Mouse (Mus musculus): ENCODE data around the gene Arrdc2. TPM values are rescaled to one million over a fixed set of nuclear protein-coding genes. Genes with fewer than 3 reads are reported as not detected.

Gene Arrdc2
- polyA plus RNA-seq, 1 experiment from 2014 or later: 6.9 TPM

DNA sequence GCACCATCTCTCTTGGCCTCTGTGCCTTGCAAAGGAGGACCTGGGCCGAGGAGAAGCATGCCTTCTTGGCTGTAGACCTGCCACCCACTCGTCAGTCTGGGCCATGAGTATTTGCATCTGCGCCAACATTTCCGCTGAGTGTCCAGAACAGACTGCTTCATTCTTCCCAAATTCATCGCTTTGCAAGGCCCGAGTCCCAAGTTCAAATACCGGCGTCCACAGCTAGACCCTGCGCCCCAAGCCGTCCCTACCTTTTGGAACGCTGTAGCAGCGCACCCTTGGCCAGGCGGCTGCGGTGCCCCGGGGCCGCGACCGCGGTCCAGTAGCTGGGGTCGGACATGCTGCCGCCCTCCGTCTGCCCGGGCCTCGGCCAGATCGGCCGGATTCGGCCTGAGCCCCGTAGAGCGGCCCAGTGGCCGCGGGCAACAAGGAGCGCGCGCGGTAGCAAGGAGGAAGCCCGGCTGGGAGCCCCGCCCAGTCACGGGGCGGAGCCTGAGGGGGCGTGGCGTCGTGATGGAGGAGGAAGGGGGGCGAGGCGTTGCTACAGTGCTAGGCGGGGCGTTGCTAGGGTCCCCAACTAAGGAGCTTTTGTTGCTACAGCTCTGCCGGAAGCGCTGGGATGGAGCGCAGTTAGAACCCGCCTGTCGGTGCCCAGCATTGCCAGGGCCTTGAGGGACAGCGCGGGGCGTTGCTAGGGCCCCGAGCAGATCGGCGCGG is 47.4 kb downstream of the Arrdc2 start:
- peaks cover 20% of the 10 kb centered on the region for H3K36me3 ChIP-seq (ENCODE audit: control insufficient read depth, insufficient read depth)
- no peaks in the 10 kb centered on the region for H3K27me3 ChIP-seq (replicated peaks; ENCODE audit: control insufficient read depth, insufficient read depth, low read length)

DNA sequence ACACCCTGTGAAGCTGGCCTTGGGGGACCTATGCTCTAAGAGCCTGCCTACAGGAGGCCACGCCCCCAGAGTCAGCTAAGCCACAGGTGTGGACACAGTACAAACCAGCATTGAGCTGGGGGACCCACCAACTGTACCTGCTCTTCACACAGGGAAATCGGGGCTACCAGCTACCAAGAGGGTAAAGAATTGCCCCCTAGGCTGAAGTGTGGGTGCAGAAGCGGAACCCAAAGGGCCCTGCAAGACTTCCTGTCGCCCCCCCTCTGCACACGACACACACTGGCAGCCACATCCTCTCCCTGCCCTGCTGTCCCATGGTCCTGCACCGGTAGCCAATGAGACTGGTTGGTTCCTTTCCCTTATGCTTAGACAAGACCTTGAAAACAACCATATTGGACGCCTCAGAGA is 48.2 kb downstream of the Arrdc2 start:
- H3K36me3 ChIP-seq (ENCODE audit: control insufficient read depth, insufficient read depth): peaks cover 26% of the 10 kb centered on the region
- TF ChIP-seq CTCF (IDR thresholded peaks at IDR 0.05; ENCODE audit: low read depth): no peak
- H3K4me3 ChIP-seq (ENCODE audit: low read depth, low read length): peak overlapping the region; percentile 45
- ATAC-seq: no peak
- WGBS: 37% methylated on average over 7 of the region's 7 CpGs
- peak overlapping the region; percentile 58; the same call in 1 of the 2 replicates for H3K9ac ChIP-seq (ENCODE audit: low read depth, low read length)
- peaks cover 11% of the 10 kb centered on the region for H3K4me1 ChIP-seq (replicated peaks; ENCODE audit: control insufficient read depth, insufficient read depth, low read length)
- H3K27ac ChIP-seq (ENCODE audit: low read depth, low read length): no peak overlapping the region
- H3K4me2 ChIP-seq (replicated peaks; ENCODE audit: low read depth): peak overlapping the region; percentile 67
- no peaks in the 10 kb centered on the region for H3K27me3 ChIP-seq (replicated peaks; ENCODE audit: control insufficient read depth, insufficient read depth, low read length)
- H3K9me3 ChIP-seq (ENCODE audit: control insufficient read depth): no peaks in the 10 kb centered on the region

More for the DNA sequence above, 47.4 kb downstream of the Arrdc2 start:
- ATAC-seq: peak; percentile 62
- peak overlapping the region; percentile 58 for H3K9ac ChIP-seq (ENCODE audit: low read depth, low read length)
- no peaks in the 10 kb centered on the region for H3K9me3 ChIP-seq (ENCODE audit: control insufficient read depth)
- peak overlapping the region; percentile 67 for H3K4me2 ChIP-seq (replicated peaks; ENCODE audit: low read depth)
- H3K4me1 ChIP-seq (replicated peaks; ENCODE audit: control insufficient read depth, insufficient read depth, low read length): peaks cover 14% of the 10 kb centered on the region
- peak overlapping the region; percentile 45 for H3K4me3 ChIP-seq (ENCODE audit: low read depth, low read length)
- H3K27ac ChIP-seq (ENCODE audit: low read depth, low read length): peak overlapping the region; percentile 3; the same call in 1 of the 2 replicates
- no peak for TF ChIP-seq CTCF (IDR thresholded peaks at IDR 0.05; ENCODE audit: low read depth)
- 2% methylated on average over 58 of the region's 58 CpGs for WGBS

DNA sequence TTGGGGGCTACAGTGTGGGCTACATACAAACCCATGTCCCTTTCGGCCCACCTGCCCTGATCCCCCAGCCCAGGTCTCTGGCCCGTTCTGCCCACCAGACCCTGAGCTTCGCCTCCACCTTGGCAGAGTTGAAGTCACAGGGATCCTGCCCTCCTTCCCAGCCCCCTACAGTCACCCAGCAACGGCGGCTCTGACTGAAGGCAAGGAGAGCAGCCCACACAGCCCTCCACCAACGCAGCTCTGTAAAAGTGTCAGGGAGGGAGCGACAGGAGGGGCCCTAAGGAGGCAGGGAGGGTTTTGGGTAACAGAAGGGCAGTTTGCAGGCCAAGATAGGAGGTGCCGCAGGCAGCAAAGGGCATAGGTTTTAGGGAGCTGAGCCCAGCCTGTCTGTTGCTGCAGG is 48.7 kb downstream of the Arrdc2 start:
- Histone ChIP-seq H3K4me3 (ENCODE audit: low read depth, low read length) (no peak overlapping the region; the same call in 1 of the 2 replicates), H3K27me3 (replicated peaks; ENCODE audit: control insufficient read depth, insufficient read depth, low read length) (no peaks in the 10 kb centered on the region), H3K36me3 (ENCODE audit: control insufficient read depth, insufficient read depth) (peaks cover 31% of the 10 kb centered on the region), H3K9me3 (ENCODE audit: control insufficient read depth) (no peaks in the 10 kb centered on the region), H3K27ac (ENCODE audit: low read depth, low read length) (no peak overlapping the region), H3K4me2 (replicated peaks; ENCODE audit: low read depth) (peak overlapping the region; percentile 67), H3K4me1 (replicated peaks; ENCODE audit: control insufficient read depth, insufficient read depth, low read length) (peaks cover 10% of the 10 kb centered on the region; the same call in 1 of the 2 replicates), H3K9ac (ENCODE audit: low read depth, low read length) (peak overlapping the region; percentile 58; the same call in 1 of the 2 replicates)
- ATAC-seq: no peak
- 46% methylated on average over 8 of the region's 8 CpGs for WGBS
- no peak for TF ChIP-seq CTCF (IDR thresholded peaks at IDR 0.05; ENCODE audit: low read depth)

DNA sequence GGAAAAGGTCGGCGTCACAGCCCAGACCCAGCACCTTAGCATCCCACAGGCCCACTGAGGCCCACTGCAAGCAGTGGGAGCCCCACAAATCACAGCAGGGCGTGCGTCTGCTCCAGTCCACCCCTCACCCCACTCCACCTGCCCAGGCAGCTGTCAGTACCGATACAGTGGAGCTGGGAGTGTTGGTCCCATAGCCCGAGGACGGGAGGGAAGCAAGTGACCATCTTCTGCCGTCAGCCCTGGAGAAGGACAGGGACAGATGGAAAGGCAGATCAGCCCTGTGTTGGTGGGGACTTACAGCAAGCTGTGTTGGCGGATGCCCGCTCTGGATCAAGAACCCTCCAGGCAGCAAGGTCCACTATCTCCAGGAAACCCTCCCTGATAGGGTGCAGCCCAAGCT is 50.5 kb downstream of the Arrdc2 start:
- WGBS: 90% methylated on average over 10 of the region's 10 CpGs
- Histone ChIP-seq H3K9me3 (ENCODE audit: control insufficient read depth) (no peaks in the 10 kb centered on the region), H3K4me2 (replicated peaks; ENCODE audit: low read depth) (no peak overlapping the region), H3K9ac (ENCODE audit: low read depth, low read length) (no peak overlapping the region), H3K4me1 (replicated peaks; ENCODE audit: control insufficient read depth, insufficient read depth, low read length) (peaks cover 10% of the 10 kb centered on the region; the same call in 1 of the 2 replicates), H3K27me3 (replicated peaks; ENCODE audit: control insufficient read depth, insufficient read depth, low read length) (no peaks in the 10 kb centered on the region), H3K4me3 (ENCODE audit: low read depth, low read length) (no peak overlapping the region), H3K36me3 (ENCODE audit: control insufficient read depth, insufficient read depth) (peaks cover 48% of the 10 kb centered on the region), H3K27ac (ENCODE audit: low read depth, low read length) (no peak overlapping the region)
- TF ChIP-seq CTCF (IDR thresholded peaks at IDR 0.05; ENCODE audit: low read depth): no peak
- no peak for ATAC-seq

DNA sequence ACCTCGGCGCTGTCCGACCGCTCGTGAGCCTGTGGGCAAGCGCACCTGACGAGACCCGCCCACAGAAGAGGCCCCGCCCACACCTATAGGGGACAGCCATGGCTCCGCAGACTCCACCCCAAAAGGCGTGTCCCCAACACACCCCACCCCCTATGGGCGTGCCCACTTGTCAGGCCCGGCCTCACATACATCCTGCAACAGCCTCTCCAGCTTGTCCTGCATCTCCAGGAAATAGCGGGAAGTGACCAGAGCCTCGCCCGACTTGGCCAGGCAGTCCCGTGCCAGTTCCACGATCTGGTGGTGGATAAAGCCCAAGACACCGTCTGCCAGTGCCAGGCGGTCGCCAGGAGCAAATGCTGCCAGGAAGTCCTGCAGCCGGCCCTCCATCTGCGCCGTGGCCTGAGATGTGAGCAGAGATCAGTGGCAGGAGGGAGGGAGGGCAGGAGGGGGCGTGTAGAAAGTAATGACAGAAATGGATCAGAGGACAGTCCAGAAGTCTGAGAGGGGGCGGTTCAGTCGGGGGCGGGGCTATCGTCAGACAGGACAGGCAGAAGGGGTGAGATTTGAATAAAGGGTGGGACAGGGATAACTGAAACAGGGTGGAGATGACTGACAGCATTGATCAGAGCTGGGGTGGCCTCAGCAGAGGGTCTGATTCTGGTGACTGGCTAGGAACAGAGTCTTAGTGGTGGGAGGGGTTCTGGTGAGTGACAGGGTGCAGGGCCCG is 51.4 kb downstream of the Arrdc2 start:
- no peaks in the 10 kb centered on the region for H3K27me3 ChIP-seq (replicated peaks; ENCODE audit: control insufficient read depth, insufficient read depth, low read length)
- H3K27ac ChIP-seq (ENCODE audit: low read depth, low read length): no peak overlapping the region
- peak overlapping the region; percentile 33 for H3K4me2 ChIP-seq (replicated peaks; ENCODE audit: low read depth)
- no peak for TF ChIP-seq CTCF (IDR thresholded peaks at IDR 0.05; ENCODE audit: low read depth)
- no peak overlapping the region for H3K4me3 ChIP-seq (ENCODE audit: low read depth, low read length)
- H3K4me1 ChIP-seq (replicated peaks; ENCODE audit: control insufficient read depth, insufficient read depth, low read length): peaks cover 10% of the 10 kb centered on the region; the same call in 1 of the 2 replicates
- H3K9ac ChIP-seq (ENCODE audit: low read depth, low read length): no peak overlapping the region
- peak; percentile 46 for ATAC-seq
- 32% methylated on average over 30 of the region's 30 CpGs for WGBS
- H3K9me3 ChIP-seq (ENCODE audit: control insufficient read depth): no peaks in the 10 kb centered on the region
- H3K36me3 ChIP-seq (ENCODE audit: control insufficient read depth, insufficient read depth): peaks cover 57% of the 10 kb centered on the region

DNA sequence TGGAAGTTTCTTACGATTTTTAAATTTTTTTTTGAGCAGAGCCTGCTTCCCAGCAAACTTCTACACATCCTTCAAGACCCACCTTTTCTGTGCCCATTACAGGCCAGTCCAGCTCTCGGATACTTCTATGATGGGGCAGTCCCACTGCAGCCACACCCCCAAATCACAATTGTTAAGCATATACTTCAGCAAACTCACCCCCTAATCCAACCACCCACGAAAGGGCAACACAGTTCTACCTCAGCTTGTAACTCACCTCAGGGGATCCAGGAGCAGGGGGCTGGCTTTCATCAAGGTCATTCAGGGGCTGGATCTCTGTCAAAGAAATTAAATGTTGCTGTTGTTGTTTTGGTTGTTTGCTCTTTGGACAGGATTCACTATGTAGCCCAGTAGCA is 52.5 kb downstream of the Arrdc2 start:
- H3K36me3 ChIP-seq (ENCODE audit: control insufficient read depth, insufficient read depth): peaks cover 61% of the 10 kb centered on the region
- H3K9me3 ChIP-seq (ENCODE audit: control insufficient read depth): no peaks in the 10 kb centered on the region
- H3K4me1 ChIP-seq (replicated peaks; ENCODE audit: control insufficient read depth, insufficient read depth, low read length): peaks cover 10% of the 10 kb centered on the region; the same call in 1 of the 2 replicates
- no peak overlapping the region for H3K4me3 ChIP-seq (ENCODE audit: low read depth, low read length)
- ATAC-seq: no peak
- WGBS: 83% methylated on average over 3 of the region's 3 CpGs
- no peak overlapping the region for H3K4me2 ChIP-seq (replicated peaks; ENCODE audit: low read depth)
- H3K27ac ChIP-seq (ENCODE audit: low read depth, low read length): no peak overlapping the region
- H3K27me3 ChIP-seq (replicated peaks; ENCODE audit: control insufficient read depth, insufficient read depth, low read length): no peaks in the 10 kb centered on the region
- H3K9ac ChIP-seq (ENCODE audit: low read depth, low read length): no peak overlapping the region
- no peak for TF ChIP-seq CTCF (IDR thresholded peaks at IDR 0.05; ENCODE audit: low read depth)

Measured in intestine, postnatal 0 days (tissue).